Mouse (Mus musculus): ENCODE data around the gene Camta2.

Gene Camta2

GRCm38 (mm10) chr11:70621972-70622814 is 65.7 kb downstream of the Camta2 start:
- DNase-seq (ENCODE audit: low read depth, low spot score) = no peak
